Mouse (Mus musculus): ENCODE results near the gene Prkcz. TPM values are rescaled to one million over a fixed set of nuclear protein-coding genes. Genes with fewer than 3 reads are reported as not detected.

Gene Prkcz
- polyA plus RNA-seq, 1 experiment from 2014 or later, result 11.3 TPM

GRCm38 (mm10) chr4:155281652-155282051 is 79.5 kb downstream of the Prkcz start:
- Histone ChIP-seq H3K27ac (replicated peaks) (no peak overlapping the region), H3K27me3 (ENCODE audit: control insufficient read depth, insufficient read depth, low read length) (no peaks in the 10 kb centered on the region), H3K9me3 (ENCODE audit: control insufficient read depth, low read length) (no peaks in the 10 kb centered on the region), H3K4me2 (replicated peaks; ENCODE audit: low read depth) (no peak overlapping the region), H3K9ac (ENCODE audit: low read length) (no peak overlapping the region), H3K4me3 (ENCODE audit: low read depth, low read length) (no peak overlapping the region), H3K36me3 (ENCODE audit: control insufficient read depth, insufficient read depth, low read length) (no peaks in the 10 kb centered on the region), H3K4me1 (replicated peaks; ENCODE audit: control insufficient read depth, insufficient read depth) (peaks cover 5% of the 10 kb centered on the region; the same call in 1 of the 2 replicates)
- ATAC-seq (ENCODE audit: low FRiP score, low TSS enrichment) (no peak), DNase-seq (ENCODE audit: low spot score) (no peak)
- TF ChIP-seq EP300 (optimal IDR thresholded peaks at IDR 0.05), result no peak
- TF ChIP-seq CTCF (IDR thresholded peaks at IDR 0.05; ENCODE audit: low read depth), result no peak
- WGBS, result 84% methylated on average over 8 of the region's 8 CpGs

GRCm38 (mm10) chr4:155281227-155281626 is 79.9 kb downstream of the Prkcz start:
- 72% methylated on average over 2 of the region's 2 CpGs for WGBS
- Histone ChIP-seq H3K36me3 (ENCODE audit: control insufficient read depth, insufficient read depth, low read length) (no peaks in the 10 kb centered on the region), H3K27me3 (ENCODE audit: control insufficient read depth, insufficient read depth, low read length) (no peaks in the 10 kb centered on the region), H3K4me1 (replicated peaks; ENCODE audit: control insufficient read depth, insufficient read depth) (peaks cover 5% of the 10 kb centered on the region; the same call in 1 of the 2 replicates), H3K4me2 (replicated peaks; ENCODE audit: low read depth) (no peak overlapping the region), H3K9ac (ENCODE audit: low read length) (no peak overlapping the region), H3K27ac (replicated peaks) (no peak overlapping the region), H3K9me3 (ENCODE audit: control insufficient read depth, low read length) (no peaks in the 10 kb centered on the region), H3K4me3 (ENCODE audit: low read depth, low read length) (no peak overlapping the region)
- no peak for ATAC-seq (ENCODE audit: low FRiP score, low TSS enrichment)
- DNase-seq (ENCODE audit: low spot score), result no peak
- no peak for TF ChIP-seq EP300 (optimal IDR thresholded peaks at IDR 0.05)
- TF ChIP-seq CTCF (IDR thresholded peaks at IDR 0.05; ENCODE audit: low read depth), result no peak

- no peak for ATAC-seq (ENCODE audit: low FRiP score, low TSS enrichment)
Observed at GRCm38 (mm10) chr4:155280768-155281121, 80.4 kb downstream of the Prkcz start.

GRCm38 (mm10) chr4:155279926-155280767 is 81.0 kb downstream of the Prkcz start:
- H3K4me2 ChIP-seq (replicated peaks; ENCODE audit: low read depth), result no peak overlapping the region
- no peaks in the 10 kb centered on the region for H3K9me3 ChIP-seq (ENCODE audit: control insufficient read depth, low read length)
- 46% methylated on average over 16 of the region's 16 CpGs for WGBS
- H3K27me3 ChIP-seq (ENCODE audit: control insufficient read depth, insufficient read depth, low read length), result no peaks in the 10 kb centered on the region
- peaks cover 5% of the 10 kb centered on the region; the same call in 1 of the 2 replicates for H3K4me1 ChIP-seq (replicated peaks; ENCODE audit: control insufficient read depth, insufficient read depth)
- no peaks in the 10 kb centered on the region for H3K36me3 ChIP-seq (ENCODE audit: control insufficient read depth, insufficient read depth, low read length)
- ATAC-seq (ENCODE audit: low FRiP score, low TSS enrichment) (0 out of 2 replicates have a peak, but pooled peaks have one; percentile 36), DNase-seq (ENCODE audit: low spot score) (no peak)
- no peak for TF ChIP-seq EP300 (optimal IDR thresholded peaks at IDR 0.05)
- TF ChIP-seq CTCF (IDR thresholded peaks at IDR 0.05; ENCODE audit: low read depth), result no peak
- no peak overlapping the region for H3K27ac ChIP-seq (replicated peaks)
- no peak overlapping the region for H3K9ac ChIP-seq (ENCODE audit: low read length)
- no peak overlapping the region for H3K4me3 ChIP-seq (ENCODE audit: low read depth, low read length)

More at GRCm38 (mm10) chr4:155280768-155281121, 80.4 kb downstream of the Prkcz start:
- no peak for DNase-seq (ENCODE audit: low spot score)
- Histone ChIP-seq H3K27me3 (ENCODE audit: control insufficient read depth, insufficient read depth, low read length) (no peaks in the 10 kb centered on the region), H3K27ac (replicated peaks) (no peak overlapping the region), H3K9ac (ENCODE audit: low read length) (no peak overlapping the region), H3K36me3 (ENCODE audit: control insufficient read depth, insufficient read depth, low read length) (no peaks in the 10 kb centered on the region), H3K4me2 (replicated peaks; ENCODE audit: low read depth) (no peak overlapping the region), H3K9me3 (ENCODE audit: control insufficient read depth, low read length) (no peaks in the 10 kb centered on the region), H3K4me3 (ENCODE audit: low read depth, low read length) (no peak overlapping the region), H3K4me1 (replicated peaks; ENCODE audit: control insufficient read depth, insufficient read depth) (peaks cover 5% of the 10 kb centered on the region; the same call in 1 of the 2 replicates)
- WGBS, result 55% methylated on average over 1 of the region's 1 CpGs
- no peak for TF ChIP-seq EP300 (optimal IDR thresholded peaks at IDR 0.05)
- no peak for TF ChIP-seq CTCF (IDR thresholded peaks at IDR 0.05; ENCODE audit: low read depth)

- H3K36me3 ChIP-seq (ENCODE audit: control insufficient read depth, insufficient read depth, low read length), result no peaks in the 10 kb centered on the region
- ATAC-seq (ENCODE audit: low FRiP score, low TSS enrichment), result no peak
- H3K4me1 ChIP-seq (replicated peaks; ENCODE audit: control insufficient read depth, insufficient read depth), result peaks cover 5% of the 10 kb centered on the region; the same call in 1 of the 2 replicates
- no peak overlapping the region for H3K4me2 ChIP-seq (replicated peaks; ENCODE audit: low read depth)
- TF ChIP-seq EP300 (optimal IDR thresholded peaks at IDR 0.05) (no peak), CTCF (IDR thresholded peaks at IDR 0.05; ENCODE audit: low read depth) (peak; percentile 56)
- H3K27me3 ChIP-seq (ENCODE audit: control insufficient read depth, insufficient read depth, low read length), result no peaks in the 10 kb centered on the region
- H3K9ac ChIP-seq (ENCODE audit: low read length), result no peak overlapping the region
- no peaks in the 10 kb centered on the region for H3K9me3 ChIP-seq (ENCODE audit: control insufficient read depth, low read length)
- 81% methylated on average over 8 of the region's 8 CpGs for WGBS
- no peak overlapping the region for H3K27ac ChIP-seq (replicated peaks)
- DNase-seq (ENCODE audit: low spot score), result no peak
- H3K4me3 ChIP-seq (ENCODE audit: low read depth, low read length), result no peak overlapping the region
Observed at GRCm38 (mm10) chr4:155279054-155279453, 82.1 kb downstream of the Prkcz start.

GRCm38 (mm10) chr4:155277963-155278362 is 83.2 kb downstream of the Prkcz start:
- no peak overlapping the region for H3K27ac ChIP-seq (replicated peaks)
- DNase-seq (ENCODE audit: low spot score), result no peak
- WGBS, result 84% methylated on average over 6 of the region's 6 CpGs

More at GRCm38 (mm10) chr4:155277963-155278362, 83.2 kb downstream of the Prkcz start:
- Histone ChIP-seq H3K4me1 (replicated peaks; ENCODE audit: control insufficient read depth, insufficient read depth) (peaks cover 5% of the 10 kb centered on the region; the same call in 1 of the 2 replicates), H3K27me3 (ENCODE audit: control insufficient read depth, insufficient read depth, low read length) (no peaks in the 10 kb centered on the region), H3K9ac (ENCODE audit: low read length) (no peak overlapping the region), H3K9me3 (ENCODE audit: control insufficient read depth, low read length) (no peaks in the 10 kb centered on the region), H3K36me3 (ENCODE audit: control insufficient read depth, insufficient read depth, low read length) (no peaks in the 10 kb centered on the region), H3K4me3 (ENCODE audit: low read depth, low read length) (no peak overlapping the region), H3K4me2 (replicated peaks; ENCODE audit: low read depth) (no peak overlapping the region)
- TF ChIP-seq CTCF (IDR thresholded peaks at IDR 0.05; ENCODE audit: low read depth) (no peak), EP300 (optimal IDR thresholded peaks at IDR 0.05) (no peak)
- no peak for ATAC-seq (ENCODE audit: low FRiP score, low TSS enrichment)
